Mouse (Mus musculus) megakaryocyte-erythroid progenitor cell, adult 5-6 weeks (primary cell): ENCODE results near the gene Tmem254c. TPM values are rescaled to one million over a fixed set of nuclear protein-coding genes. Genes with fewer than 3 reads are reported as not detected.
"Not testable (repeated sequence)": the region's sequence is repeated elsewhere in the genome, so short reads cannot be mapped to it uniquely, and the experiment has no call there.

Experiments used
- ATAC-seq: replicated peaks from 2 replicates; pipeline ENCODE4 v1.8.0; 2016; ENCODE audit warnings: mild to moderate bottlenecking, inconsistent platforms; ENCODE audit not compliant: severe bottlenecking, poor library complexity, low FRiP score, low TSS enrichment
- total RNA-seq, 2 experiments: library from RNA; stranded (forward) in 1 of 2; stranded (reverse) in 1 of 2; fragments of 200-1000, 215-1000 nt in 1 of 2; fragments of >200 nt in 1 of 2; fragmentation: Nextera tagmentation in 1 of 2; gene quantifications; 2 replicates each; pipeline ENCODE4 v1.2.3; 2014 to 2017

The Tmem254c gene
- total RNA-seq (2014; fragmentation: Nextera tagmentation) (32.7 TPM in 1 of 2 replicates, not detected in the other), total RNA-seq (2017) (18.2 and 43.4 TPM in 2 replicates)

- peak; percentile 98 for ATAC-seq
Observed at GRCm38 (mm10) chr14:26067325-26067633, at the start of gene Tmem254c. Gene Tmem254c (minus strand): TSS chr14:26067355.

- not testable (repeated sequence) for ATAC-seq
Observed at GRCm38 (mm10) chr14:26097622-26098021, 30.5 kb upstream of the Tmem254c start.

GRCm38 (mm10) chr14:26081997-26082396 lies 14.8 kb upstream of the Tmem254c start, which contains the start of gene Cphx3:
Gene Cphx3 (plus strand): TSS chr14:26082297.
- ATAC-seq = not testable (repeated sequence)

GRCm38 (mm10) chr14:26081216-26081615 lies 14.1 kb upstream of the Tmem254c start, which contains the start of gene Cphx2:
Gene Cphx2 (plus strand): TSS chr14:26081516.
- not testable (repeated sequence) for ATAC-seq

GRCm38 (mm10) chr14:26076620-26077390 lies 9.7 kb upstream of the Tmem254c start:
- not testable (repeated sequence) for ATAC-seq

- peak; percentile 89 for ATAC-seq
Observed at GRCm38 (mm10) chr14:26066574-26067324, 406 bp downstream of the Tmem254c start.

GRCm38 (mm10) chr14:26059362-26059761 lies 7.8 kb downstream of the Tmem254c start:
- ATAC-seq = not testable (repeated sequence)

- ATAC-seq = not testable (repeated sequence)
Observed at GRCm38 (mm10) chr14:26058184-26058583, 9.0 kb downstream of the Tmem254c start.

- ATAC-seq = not testable (repeated sequence)
Observed at GRCm38 (mm10) chr14:26048767-26049166, 18.4 kb downstream of the Tmem254c start.

GRCm38 (mm10) chr14:26047026-26047425 lies 20.1 kb downstream of the Tmem254c start:
- ATAC-seq = peak; percentile 81

- not testable (repeated sequence) for ATAC-seq
Observed at GRCm38 (mm10) chr14:26045007-26045406, 22.1 kb downstream of the Tmem254c start.

- not testable (repeated sequence) for ATAC-seq
Observed at GRCm38 (mm10) chr14:26042611-26043010, 24.5 kb downstream of the Tmem254c start, which contains the start of gene Gm9780. Gene Gm9780 (minus strand): TSS chr14:26042711.

- ATAC-seq = not testable (repeated sequence)
Observed at GRCm38 (mm10) chr14:26035439-26035838, 31.7 kb downstream of the Tmem254c start.

- not testable (repeated sequence) for ATAC-seq
Observed at GRCm38 (mm10) chr14:26034364-26034763, 32.8 kb downstream of the Tmem254c start.

- ATAC-seq = peak; percentile 72
Observed at GRCm38 (mm10) chr14:26025653-26026052, 41.5 kb downstream of the Tmem254c start.

GRCm38 (mm10) chr14:26022831-26023230 lies 44.3 kb downstream of the Tmem254c start:
- not testable (repeated sequence) for ATAC-seq

GRCm38 (mm10) chr14:26021555-26021954 lies 45.6 kb downstream of the Tmem254c start:
- not testable (repeated sequence) for ATAC-seq

- not testable (repeated sequence) for ATAC-seq
Observed at GRCm38 (mm10) chr14:26016414-26016813, 50.7 kb downstream of the Tmem254c start.
